Comparison of ENCODE assay signal across 13 mouse cellular contexts in genomic region chr17:75120071-75120470, GRCm38 (mm10).
A peak's percentile ranks its signal among the peaks of the same experiment; 100 is the strongest.
DNase-seq lines count a peak whose midpoint lies in the region; ATAC-seq and TF ChIP-seq lines count a peak whose summit lies in the region.
"Had no signal": no experiment of that assay in that cellular context is flagged by ENCODE, and none has a peak within 500 bp of the region (broad histone marks: within the 10 kb centered on the region; RNA-seq: fewer than 3 reads in every experiment).

No protein-coding gene starts in this region.

- no peaks in the 10 kb centered on the region for H3K9me3 ChIP-seq in kidney, embryonic 16.5 days (ENCODE audit: low read length)
- H3K9me3 ChIP-seq in midbrain, embryonic 11.5 days (ENCODE audit: control insufficient read depth, low read length) = no peaks in the 10 kb centered on the region
- no peaks in the 10 kb centered on the region for H3K9me3 ChIP-seq in midbrain, embryonic 10.5 days (replicated peaks)
- H3K9me3 ChIP-seq: embryonic facial prominence, embryonic 12.5 days; heart, embryonic 12.5 days; intestine, embryonic 15.5 days; limb, embryonic 12.5 days had no signal

- H3K4me2 ChIP-seq in kidney, embryonic 16.5 days (replicated peaks; ENCODE audit: low read depth, low read length) = no peak overlapping the region
- no peak overlapping the region for H3K4me2 ChIP-seq in midbrain, embryonic 11.5 days
- H3K4me2 ChIP-seq: embryonic facial prominence, embryonic 12.5 days; heart, embryonic 12.5 days; intestine, embryonic 15.5 days; limb, embryonic 12.5 days had no signal

- H3K9ac ChIP-seq in kidney, embryonic 16.5 days (replicated peaks; ENCODE audit: low read length) = no peak overlapping the region
- H3K9ac ChIP-seq in midbrain, embryonic 11.5 days (ENCODE audit: low read length) = no peak overlapping the region
- H3K9ac ChIP-seq: embryonic facial prominence, embryonic 12.5 days; heart, embryonic 12.5 days; intestine, embryonic 15.5 days; limb, embryonic 12.5 days had no signal

- 51% methylated on average over 6 of the region's 6 CpGs for WGBS in kidney, embryonic 16.5 days
- WGBS in midbrain, embryonic 11.5 days = 40% methylated on average over 6 of the region's 6 CpGs
- WGBS in midbrain, embryonic 10.5 days = 44% methylated on average over 6 of the region's 6 CpGs

- peaks cover 26% of the 10 kb centered on the region for H3K4me1 ChIP-seq in kidney, embryonic 16.5 days (ENCODE audit: insufficient read depth, low read length)
- H3K4me1 ChIP-seq in midbrain, embryonic 11.5 days (ENCODE audit: control insufficient read depth, insufficient read depth, low read length) = no peaks in the 10 kb centered on the region
- 0 out of 2 replicates have a peak, but pooled peaks cover 6% of the 10 kb centered on the region for H3K4me1 ChIP-seq in midbrain, embryonic 10.5 days
- H3K4me1 ChIP-seq: intestine, embryonic 15.5 days had no signal

- DNase-seq in kidney, adult 8-10 months = no peak
- DNase-seq in midbrain, embryonic 11.5 days (ENCODE audit: low spot score, missing footprints) = peak; percentile 84
- no peak for DNase-seq in midbrain, embryonic 10.5 days (ENCODE audit: low spot score)
- peak; percentile 18 for DNase-seq in brain, embryonic 14.5 days (ENCODE audit: low read depth)
- DNase-seq in retina, postnatal 1 day = peak; percentile 45
- DNase-seq: cerebellum, postnatal 36 days had no signal

- no peak overlapping the region for H3K4me3 ChIP-seq in kidney, embryonic 16.5 days (ENCODE audit: low read length)
- H3K4me3 ChIP-seq in midbrain, embryonic 11.5 days (ENCODE audit: low read depth, low read length) = no peak overlapping the region
- H3K4me3 ChIP-seq in midbrain, embryonic 10.5 days = no peak overlapping the region
- H3K4me3 ChIP-seq: embryonic facial prominence, embryonic 12.5 days; heart, embryonic 12.5 days; intestine, embryonic 15.5 days; limb, embryonic 12.5 days had no signal

- no peak for TF ChIP-seq POLR2A in brain, embryonic 14.5 days (IDR thresholded peaks at IDR 0.05; ENCODE audit: borderline replicate concordance, extremely low read depth, insufficient read depth, insufficient read length, poor library complexity, severe bottlenecking)

- peak overlapping the region; percentile 35; the same call in 1 of the 2 replicates for H3K27ac ChIP-seq in kidney, embryonic 16.5 days (ENCODE audit: low read length)
- no peak overlapping the region for H3K27ac ChIP-seq in midbrain, embryonic 11.5 days (ENCODE audit: low read depth, low read length)
- H3K27ac ChIP-seq in midbrain, embryonic 10.5 days (replicated peaks) = no peak overlapping the region
- H3K27ac ChIP-seq: embryonic facial prominence, embryonic 12.5 days; intestine, embryonic 15.5 days; limb, embryonic 12.5 days had no signal

- H3K27me3 ChIP-seq in kidney, embryonic 16.5 days (ENCODE audit: insufficient read depth, low read length) = no peaks in the 10 kb centered on the region
- no peaks in the 10 kb centered on the region for H3K27me3 ChIP-seq in midbrain, embryonic 11.5 days (ENCODE audit: control insufficient read depth, insufficient read depth, low read length)
- H3K27me3 ChIP-seq in midbrain, embryonic 10.5 days (ENCODE audit: low read depth, poor library complexity, severe bottlenecking) = no peaks in the 10 kb centered on the region
- H3K27me3 ChIP-seq: embryonic facial prominence, embryonic 12.5 days; heart, embryonic 12.5 days; intestine, embryonic 15.5 days; limb, embryonic 12.5 days had no signal

- TF ChIP-seq CTCF in brain, embryonic 14.5 days (IDR thresholded peaks at IDR 0.05; ENCODE audit: borderline replicate concordance, extremely low read depth, insufficient read depth, insufficient read length) = peak; percentile 41; the same call in 1 of the 2 replicates

- no peak for ATAC-seq in kidney, embryonic 16.5 days (ENCODE audit: low FRiP score, low TSS enrichment)
- no peak for ATAC-seq in midbrain, embryonic 11.5 days (ENCODE audit: low FRiP score)
- ATAC-seq in megakaryocyte, adult 5-6 weeks (ENCODE audit: poor library complexity, severe bottlenecking) = no peak
- ATAC-seq: activated CD4-positive, CD25-positive, alpha-beta regulatory T cell, adult 4 months had no signal

- no peaks in the 10 kb centered on the region for H3K36me3 ChIP-seq in kidney, embryonic 16.5 days (ENCODE audit: insufficient read depth, low read length)
- no peaks in the 10 kb centered on the region for H3K36me3 ChIP-seq in midbrain, embryonic 11.5 days (ENCODE audit: control insufficient read depth, insufficient read depth, low read length)
- no peaks in the 10 kb centered on the region for H3K36me3 ChIP-seq in midbrain, embryonic 10.5 days
- H3K36me3 ChIP-seq: embryonic facial prominence, embryonic 12.5 days; heart, embryonic 12.5 days; intestine, embryonic 15.5 days; limb, embryonic 12.5 days had no signal

Comparison
In these comparisons a context has a peak if more than half of its experiments do, and no peak if none do; other contexts are left out.
1. DNase-seq: peak in midbrain, embryonic 11.5 days (single experiment), brain, embryonic 14.5 days (single experiment) and retina, postnatal 1 day (single experiment); none in kidney, adult 8-10 months (0 of 2) and midbrain, embryonic 10.5 days (single experiment).